Mouse (Mus musculus) cerebellum, adult 8-10 months (tissue): ENCODE results near the gene Ssmem1.

ENCODE experiments used
- DNase-seq: peaks from one replicate; pipeline ENCODE4 v3.0.0; 2022

Gene Ssmem1

DNA sequence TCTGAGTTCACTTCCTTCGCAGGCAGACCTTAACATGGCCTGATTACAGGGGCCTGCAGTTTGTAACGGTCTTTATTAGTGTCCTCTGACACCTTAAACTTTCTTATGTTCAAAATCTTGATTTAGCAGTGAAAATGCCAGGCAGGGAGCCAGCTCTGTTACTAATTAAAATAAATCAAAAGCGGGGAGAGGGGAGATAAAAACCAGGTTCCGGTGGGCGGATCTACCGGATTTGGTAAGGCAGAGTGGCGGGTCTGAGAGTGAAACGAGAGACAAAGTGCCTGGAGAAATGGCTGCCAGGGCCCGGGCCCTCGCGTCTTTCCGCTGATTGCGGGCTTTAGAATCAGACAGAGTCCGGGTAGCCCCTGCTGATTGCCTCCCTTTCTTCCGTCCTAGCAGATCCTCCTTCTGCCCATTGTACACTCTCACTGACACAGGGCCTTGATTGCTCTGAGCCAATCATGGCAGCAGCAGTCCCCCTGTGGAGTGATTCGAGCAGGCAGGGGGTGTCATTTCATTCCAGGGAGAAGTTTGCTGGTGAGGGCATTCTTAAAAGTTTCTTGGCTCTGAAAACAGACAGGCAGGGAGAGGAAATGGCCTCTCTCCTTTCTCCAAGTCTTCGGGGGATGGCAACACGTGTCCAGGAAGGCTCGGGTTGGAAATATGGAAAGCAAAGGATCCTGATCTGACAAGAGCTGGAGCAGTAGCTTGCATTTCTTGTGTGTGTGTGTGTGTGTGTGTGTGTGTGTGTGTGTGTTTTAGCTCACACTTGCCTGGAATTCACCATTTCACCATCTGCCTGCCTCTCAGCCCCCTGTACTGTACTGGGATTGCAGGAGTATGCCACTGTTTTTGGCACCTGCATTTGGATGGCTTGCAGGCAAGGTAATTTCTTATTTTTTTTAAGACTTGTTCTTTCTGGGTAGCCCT is 17.2 kb downstream of the Ssmem1 start:
- no peak for DNase-seq

GRCm38 (mm10) chr6:30528800-30529199 is 19.2 kb downstream of the Ssmem1 start:
- DNase-seq = no peak

DNA sequence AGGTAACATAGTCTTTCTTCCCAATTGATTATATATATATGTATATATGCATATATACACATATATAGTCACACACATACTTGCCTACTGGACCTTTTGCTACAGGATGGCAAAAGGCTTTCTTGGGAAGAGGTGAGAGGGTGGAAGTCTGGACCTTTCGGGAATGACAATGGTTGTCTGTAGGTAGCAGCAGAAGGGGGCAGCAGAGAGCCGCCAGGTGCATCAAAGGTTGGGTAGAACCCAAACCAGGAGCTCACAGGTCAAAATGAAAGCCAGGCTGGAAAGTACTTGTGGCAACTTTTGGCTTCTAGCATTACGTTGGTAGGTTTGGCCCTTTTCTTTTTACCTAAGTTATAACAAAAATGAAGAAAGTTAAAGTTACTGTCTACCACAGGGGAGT is 25.7 kb downstream of the Ssmem1 start:
- DNase-seq = peak; percentile 64

GRCm38 (mm10) chr6:30538240-30538639 is 28.6 kb downstream of the Ssmem1 start:
- DNase-seq = no peak

- no peak for DNase-seq
Measured at GRCm38 (mm10) chr6:30538800-30539199, 29.2 kb downstream of the Ssmem1 start.

GRCm38 (mm10) chr6:30541009-30541799 is 31.6 kb downstream of the Ssmem1 start, which contains the start of gene Cpa2:
Gene Cpa2 (plus strand): TSS chr6:30541582.
- no peak for DNase-seq

DNA sequence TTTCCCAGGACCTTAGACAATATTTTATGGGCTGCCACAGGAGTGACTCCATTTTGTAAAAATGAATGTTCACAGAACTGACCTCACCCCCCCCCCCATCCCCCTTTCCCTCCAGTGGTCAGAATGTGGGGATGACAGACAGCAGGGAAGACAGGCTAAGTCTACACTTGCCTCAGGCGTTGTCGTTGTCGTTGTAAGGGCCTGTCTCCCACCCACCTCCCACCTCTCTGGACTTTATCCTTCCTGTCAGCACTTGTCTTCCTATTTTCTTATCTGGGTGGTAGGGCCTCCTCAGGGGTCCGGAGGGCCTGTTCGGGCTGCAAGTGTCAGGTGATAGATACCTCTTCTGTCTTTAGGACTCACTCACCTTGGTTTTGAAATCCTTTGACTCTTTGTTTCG is 32.6 kb downstream of the Ssmem1 start:
- DNase-seq = no peak

GRCm38 (mm10) chr6:30543077-30543476 is 33.4 kb downstream of the Ssmem1 start:
- DNase-seq = no peak

- no peak for DNase-seq
Measured at GRCm38 (mm10) chr6:30543851-30544250, 34.2 kb downstream of the Ssmem1 start.

DNA sequence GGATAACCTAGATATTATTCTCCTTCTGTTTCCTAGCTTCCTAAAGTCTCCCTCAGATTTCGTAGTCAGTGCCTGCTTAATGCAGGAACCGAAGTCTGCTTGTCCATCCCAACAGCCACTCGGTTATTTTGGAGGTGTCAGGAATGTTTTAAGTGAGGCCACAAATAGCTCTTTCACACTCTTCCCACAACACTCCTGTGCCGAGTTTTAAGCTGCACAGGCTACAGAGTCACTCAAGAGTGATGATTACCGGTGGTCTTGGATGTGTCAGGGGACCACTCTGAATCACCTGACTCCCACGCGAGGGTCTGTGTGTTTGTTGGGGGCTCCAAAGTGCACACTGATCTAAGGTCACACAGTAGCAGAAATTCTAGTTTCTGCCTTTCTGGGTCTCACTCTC is 36.0 kb downstream of the Ssmem1 start:
- DNase-seq = no peak

GRCm38 (mm10) chr6:30546571-30547273 is 37.1 kb downstream of the Ssmem1 start:
- DNase-seq = peak; percentile 41

GRCm38 (mm10) chr6:30547274-30547645 is 37.6 kb downstream of the Ssmem1 start:
- DNase-seq = no peak

DNA sequence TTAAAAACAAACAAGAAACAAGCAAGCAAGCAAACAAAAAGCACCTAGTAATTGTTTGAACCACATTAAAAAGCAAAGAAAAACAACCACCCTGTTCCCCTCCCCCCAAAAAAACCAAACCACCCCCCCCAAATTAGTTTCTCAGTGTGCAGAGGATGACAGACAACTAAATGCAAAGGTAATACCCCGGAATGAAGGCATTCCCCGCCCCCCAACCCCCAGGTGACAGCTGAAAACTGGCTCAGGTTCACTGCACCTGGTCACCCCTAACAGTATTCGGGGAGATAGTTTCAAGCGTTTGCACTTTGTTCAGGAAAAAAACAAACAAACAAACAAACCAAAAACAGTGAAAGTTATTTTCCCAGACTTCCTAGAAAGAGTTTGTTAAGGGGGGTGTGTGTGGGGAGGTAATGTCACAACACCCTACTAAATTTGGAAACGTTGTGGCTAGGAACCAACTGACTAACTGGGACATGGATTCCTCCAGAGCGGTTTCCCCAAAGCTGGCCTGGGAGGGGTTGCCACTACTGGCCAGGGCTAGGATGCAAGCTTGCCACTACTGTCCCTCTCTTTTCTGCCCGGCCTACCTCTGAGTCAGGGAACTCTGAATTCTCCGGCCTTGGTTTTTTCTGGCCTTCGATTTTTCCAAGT is 38.1 kb downstream of the Ssmem1 start:
- peak; percentile 25 for DNase-seq

- DNase-seq = no peak
Measured at GRCm38 (mm10) chr6:30549231-30549761, 39.6 kb downstream of the Ssmem1 start.

DNA sequence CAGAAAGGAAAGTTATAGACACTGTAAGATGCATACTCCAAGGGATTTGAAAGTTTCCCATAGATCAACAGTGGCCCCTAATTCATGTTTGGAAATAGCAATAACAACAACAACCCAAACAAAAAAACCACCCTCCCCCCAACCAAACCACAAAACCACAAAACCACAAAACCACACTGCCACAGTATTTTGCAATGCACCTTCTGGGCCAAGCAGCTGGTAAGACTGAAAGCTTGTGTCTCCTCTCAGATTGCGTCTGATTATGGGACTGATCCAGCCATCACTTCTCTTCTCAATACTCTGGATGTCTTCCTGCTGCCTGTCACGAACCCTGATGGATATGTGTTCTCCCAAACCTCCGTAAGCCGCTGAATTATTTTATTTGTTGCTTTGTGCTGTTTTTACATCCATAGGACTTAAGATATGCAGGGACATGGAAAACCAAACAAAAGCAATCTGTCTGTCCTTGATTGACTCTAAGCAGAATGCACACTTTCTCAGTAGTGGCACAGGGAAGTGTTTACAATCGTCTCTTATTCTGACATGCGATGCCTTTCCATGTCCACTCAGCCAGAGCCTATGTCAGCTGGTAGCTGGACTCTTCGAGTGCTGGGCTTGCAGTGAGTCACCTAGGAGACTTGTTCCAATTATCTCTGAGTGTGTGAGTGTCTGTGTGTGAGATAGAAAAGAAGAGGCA is 41.0 kb downstream of the Ssmem1 start:
- no peak for DNase-seq

GRCm38 (mm10) chr6:30551193-30551515 is 41.5 kb downstream of the Ssmem1 start:
- DNase-seq = no peak

DNA sequence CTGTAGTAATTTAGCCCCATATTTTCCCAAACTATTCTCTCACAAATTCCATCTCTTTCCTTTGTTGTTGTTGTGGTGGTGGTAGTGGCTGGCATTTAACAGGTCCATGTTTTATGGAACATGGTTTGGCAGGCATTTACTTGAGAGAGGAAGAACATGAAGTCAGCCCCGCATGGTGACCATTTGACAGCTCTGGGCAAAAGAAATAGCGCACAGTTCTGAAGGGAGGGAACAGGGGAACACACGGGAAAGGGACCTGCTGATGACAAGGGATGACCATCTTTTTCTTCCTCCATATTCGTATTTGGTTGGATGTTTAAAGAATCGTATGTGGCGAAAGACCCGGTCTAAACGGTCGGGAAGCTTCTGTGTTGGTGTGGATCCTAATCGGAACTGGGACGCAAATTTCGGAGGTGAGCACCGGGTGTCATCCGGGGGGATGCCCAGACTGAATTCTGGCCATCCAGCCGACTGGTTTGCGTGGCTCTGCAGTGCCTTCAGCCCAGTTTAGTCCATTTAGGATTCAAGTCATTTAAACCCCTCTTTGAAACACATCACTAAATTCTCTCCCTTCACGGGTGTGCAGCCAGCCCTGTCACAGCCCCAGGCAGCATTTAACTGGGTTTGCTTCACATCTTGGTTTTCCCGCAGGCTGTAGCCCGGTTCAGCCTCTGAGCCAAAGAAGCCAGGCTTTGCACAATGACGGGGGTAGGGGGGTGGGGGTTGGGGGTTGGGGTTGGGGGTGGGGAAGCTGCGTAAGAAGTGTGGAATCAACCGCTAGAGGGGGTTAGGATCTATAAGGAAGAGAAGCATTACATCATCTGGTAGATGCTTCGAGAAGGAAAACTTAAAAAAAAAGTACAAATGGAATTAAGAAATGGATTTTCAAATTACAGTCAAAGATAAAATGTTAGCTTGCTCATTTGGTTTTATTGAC is 42.3 kb downstream of the Ssmem1 start:
- DNase-seq = peak; percentile 30

DNA sequence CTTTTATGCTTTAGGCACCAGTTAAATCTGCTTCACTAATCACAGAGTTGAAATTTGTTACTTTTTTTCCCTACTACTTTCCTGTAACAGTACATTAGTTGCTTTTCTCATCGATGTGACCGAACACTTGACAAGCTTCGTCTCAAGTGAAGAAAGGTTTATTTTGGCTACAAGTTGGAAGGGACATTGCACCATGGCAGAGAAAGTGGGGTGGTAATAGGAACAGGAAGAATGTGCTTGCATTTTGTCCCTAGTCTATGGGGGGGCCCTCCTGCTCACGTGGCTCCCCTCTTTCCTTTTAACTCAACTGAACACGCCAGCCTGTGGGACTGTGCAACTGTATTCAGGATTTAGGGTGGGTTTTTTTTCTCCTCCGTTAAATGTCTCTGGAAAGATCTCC is 43.0 kb downstream of the Ssmem1 start:
- DNase-seq = no peak

GRCm38 (mm10) chr6:30553381-30554010 is 43.8 kb downstream of the Ssmem1 start:
- no peak for DNase-seq

DNA sequence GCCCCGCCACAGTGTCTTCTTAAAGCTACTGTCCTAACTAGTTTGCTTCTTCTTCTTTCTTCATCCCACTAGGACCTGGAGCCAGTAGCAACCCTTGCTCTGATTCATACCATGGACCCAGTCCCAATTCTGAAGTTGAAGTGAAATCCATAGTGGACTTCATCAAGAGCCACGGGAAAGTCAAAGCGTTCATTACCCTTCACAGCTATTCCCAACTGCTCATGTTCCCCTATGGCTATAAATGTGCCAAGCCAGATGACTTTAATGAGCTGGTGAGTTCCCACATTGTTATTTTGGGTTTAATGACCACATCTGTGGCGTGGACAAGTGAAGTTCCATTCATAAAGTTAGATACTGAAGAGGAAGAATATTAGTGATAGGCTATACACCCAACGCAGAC is 44.4 kb downstream of the Ssmem1 start:
- no peak for DNase-seq
